Comparison of ENCODE assay signal across 18 mouse cellular contexts in the genomic region with DNA sequence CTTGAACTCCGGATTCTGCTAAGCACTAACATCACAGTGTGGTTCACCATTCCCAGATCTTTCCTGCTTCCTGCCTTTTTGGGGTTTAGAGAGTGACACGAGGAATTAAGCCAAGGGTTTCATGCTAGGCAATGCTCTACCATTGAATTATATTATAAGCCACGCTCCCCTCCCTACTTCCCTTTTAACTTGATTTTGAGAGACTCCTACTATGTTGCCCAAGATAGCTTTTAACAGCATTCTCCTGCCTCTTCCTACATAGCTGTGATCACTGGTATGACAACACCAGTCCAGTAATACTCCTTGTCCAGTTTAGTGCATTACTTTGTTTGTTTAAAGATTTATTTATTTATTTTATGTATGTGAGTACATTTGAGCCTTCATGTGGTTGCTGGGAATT.
"Had no signal": no experiment of that assay in that cellular context is flagged by ENCODE, and none has a peak within 500 bp of the region (broad histone marks: within the 10 kb centered on the region; RNA-seq: fewer than 3 reads in every experiment).

No protein-coding gene starts in this region.

- H3K27ac ChIP-seq: liver, embryonic 12.5 days; liver, embryonic 14.5 days; midbrain, embryonic 13.5 days; midbrain, embryonic 15.5 days; neural tube, embryonic 13.5 days; neural tube, embryonic 15.5 days; stomach, embryonic 15.5 days; stomach, postnatal 0 days had no signal

- H3K36me3 ChIP-seq: liver, embryonic 12.5 days; midbrain, embryonic 13.5 days; midbrain, embryonic 15.5 days; neural tube, embryonic 13.5 days; neural tube, embryonic 15.5 days; stomach, embryonic 15.5 days had no signal

- DNase-seq: lung, adult 18-20 months; lung, embryonic 14.5 days; lung, postnatal 4 days; right cerebral cortex, postnatal 14 days; thymus, adult 2 months; thymus, postnatal 25 days; thymus, postnatal 4 days had no signal

- H3K9me3 ChIP-seq: liver, embryonic 12.5 days; megakaryocyte, embryonic 14.5 days; midbrain, embryonic 13.5 days; midbrain, embryonic 15.5 days; neural tube, embryonic 13.5 days; neural tube, embryonic 15.5 days; stomach, embryonic 15.5 days had no signal

- H3K27me3 ChIP-seq: liver, embryonic 12.5 days; stomach, embryonic 15.5 days had no signal

- H3K4me2 ChIP-seq: liver, embryonic 12.5 days; lung, embryonic 14.5 days; midbrain, embryonic 11.5 days; midbrain, embryonic 13.5 days; midbrain, embryonic 15.5 days; neural tube, embryonic 13.5 days; neural tube, embryonic 15.5 days; stomach, embryonic 15.5 days had no signal

- H3K4me3 ChIP-seq: liver, embryonic 12.5 days; megakaryocyte, embryonic 14.5 days; midbrain, embryonic 13.5 days; midbrain, embryonic 15.5 days; myocyte; neural tube, embryonic 13.5 days; neural tube, embryonic 15.5 days; stomach, embryonic 15.5 days had no signal

- H3K4me1 ChIP-seq: midbrain, embryonic 13.5 days; midbrain, embryonic 15.5 days; neural tube, embryonic 13.5 days; neural tube, embryonic 15.5 days; stomach, embryonic 15.5 days had no signal

- ATAC-seq: liver, embryonic 12.5 days; midbrain, embryonic 13.5 days; midbrain, embryonic 15.5 days had no signal

- H3K9ac ChIP-seq: liver, embryonic 12.5 days; liver, embryonic 14.5 days; lung, embryonic 14.5 days; midbrain, embryonic 13.5 days; midbrain, embryonic 15.5 days; neural tube, embryonic 13.5 days; neural tube, embryonic 15.5 days; stomach, embryonic 15.5 days had no signal
